Mouse (Mus musculus): Measurements from ENCODE around the gene Rab1b.

- TF ChIP-seq CTCF (IDR thresholded peaks at IDR 0.05; ENCODE audit: low read depth, low read length) (no peak), POLR2A (IDR thresholded peaks at IDR 0.05; ENCODE audit: borderline replicate concordance, low read depth, low read length) (no peak)
Measured at GRCm38 (mm10) chr19:5072389-5073019, 34.4 kb downstream of the Rab1b start.
